Mouse (Mus musculus): Measurements from ENCODE around the gene Hist1h4f. TPM values are rescaled to one million over a fixed set of nuclear protein-coding genes. Genes with fewer than 3 reads are reported as not detected.
A peak's percentile ranks its signal among the peaks of the same experiment; 100 is the strongest.

Gene Hist1h4f
- polyA plus RNA-seq, 1 experiment from 2014 or later = 0.88 TPM

DNA sequence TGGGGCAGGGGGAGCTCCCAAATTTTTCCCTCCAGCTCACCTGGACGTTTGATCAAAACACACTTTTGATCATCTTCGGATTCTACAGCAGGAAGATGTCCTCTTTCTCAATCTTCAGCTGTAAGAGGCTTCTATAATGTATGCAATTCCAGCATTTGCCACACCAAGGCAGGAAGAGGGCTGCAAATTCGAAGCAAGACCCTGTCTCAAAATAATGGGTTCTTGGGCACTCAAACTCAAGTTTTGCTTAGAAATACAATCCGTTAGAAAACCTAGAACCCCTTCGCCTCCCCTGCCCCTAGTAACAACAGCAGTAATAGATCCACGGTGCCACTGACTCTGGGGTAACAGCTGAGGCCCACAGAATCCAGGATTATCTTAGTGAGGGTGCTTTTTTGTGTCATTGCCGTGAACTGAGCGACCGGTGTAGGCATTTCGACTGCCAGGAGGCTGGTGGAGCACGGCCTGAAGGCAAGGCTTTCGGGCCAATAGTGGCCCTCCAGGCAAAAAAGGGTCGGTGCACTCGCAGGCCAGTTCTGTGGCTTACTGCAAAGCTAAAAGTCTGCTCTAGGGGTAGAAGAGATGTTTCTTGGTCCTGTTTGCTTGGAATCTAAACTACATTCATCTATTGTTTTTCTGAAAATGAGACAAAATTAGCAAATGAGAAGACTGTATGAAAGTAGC, 45.6 kb downstream of the Hist1h4f start:
- ATAC-seq (ENCODE audit: low read depth) = 0 out of 2 replicates have a peak, but pooled peaks have one; percentile 26
- no peaks in the 10 kb centered on the region for H3K27me3 ChIP-seq (replicated peaks; ENCODE audit: control insufficient read depth, insufficient read depth, low read length)
- DNase-seq (ENCODE audit: low spot score) = no peak

DNA sequence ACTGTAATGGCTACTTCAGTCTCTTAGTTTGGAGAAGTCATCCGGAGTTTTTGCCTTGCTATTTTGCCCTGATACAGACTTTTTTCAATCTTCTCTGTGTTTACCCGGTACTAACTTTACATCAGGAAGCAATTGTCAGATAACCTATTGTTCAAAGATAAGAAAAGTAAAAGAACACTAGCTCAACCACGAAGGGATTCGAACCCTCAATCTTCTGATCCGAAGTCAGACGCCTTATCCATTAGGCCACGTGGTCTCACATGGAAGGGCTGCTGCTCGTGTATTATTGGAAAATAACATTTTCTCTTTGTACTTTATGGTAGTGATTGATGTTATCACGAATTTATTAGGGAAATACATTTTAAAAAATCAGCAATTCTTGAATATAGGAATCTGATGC, 47.7 kb downstream of the Hist1h4f start:
- peak; percentile 68 for DNase-seq (ENCODE audit: low spot score)
- Histone ChIP-seq H3K9me3 (ENCODE audit: control insufficient read depth, low read length) (no peaks in the 10 kb centered on the region), H3K4me2 (ENCODE audit: low read depth, low read length) (peak overlapping the region; percentile 23), H3K27me3 (replicated peaks; ENCODE audit: control insufficient read depth, insufficient read depth, low read length) (no peaks in the 10 kb centered on the region), H3K9ac (ENCODE audit: low read depth, low read length) (no peak overlapping the region), H3K27ac (replicated peaks; ENCODE audit: low read depth, low read length) (no peak overlapping the region), H3K4me3 (ENCODE audit: low read depth, low read length) (no peak overlapping the region), H3K36me3 (ENCODE audit: control insufficient read depth, insufficient read depth, low read length) (no peaks in the 10 kb centered on the region), H3K4me1 (ENCODE audit: control insufficient read depth, insufficient read depth, low read length) (peaks cover 15% of the 10 kb centered on the region)
- no peak for ATAC-seq (ENCODE audit: low read depth)
- WGBS = 1% methylated on average over 9 of the region's 9 CpGs

More for the DNA sequence above, 45.6 kb downstream of the Hist1h4f start:
- peak overlapping the region; percentile 72 for H3K27ac ChIP-seq (replicated peaks; ENCODE audit: low read depth, low read length)
- peak overlapping the region; percentile 31; the same call in 1 of the 2 replicates for H3K9ac ChIP-seq (ENCODE audit: low read depth, low read length)
- no peaks in the 10 kb centered on the region for H3K9me3 ChIP-seq (ENCODE audit: control insufficient read depth, low read length)
- 6% methylated on average over 14 of the region's 14 CpGs for WGBS
- peaks cover 15% of the 10 kb centered on the region for H3K4me1 ChIP-seq (ENCODE audit: control insufficient read depth, insufficient read depth, low read length)
- H3K4me3 ChIP-seq (ENCODE audit: low read depth, low read length) = peak overlapping the region; percentile 28
- H3K36me3 ChIP-seq (ENCODE audit: control insufficient read depth, insufficient read depth, low read length) = no peaks in the 10 kb centered on the region
- H3K4me2 ChIP-seq (ENCODE audit: low read depth, low read length) = peak overlapping the region; percentile 53

DNA sequence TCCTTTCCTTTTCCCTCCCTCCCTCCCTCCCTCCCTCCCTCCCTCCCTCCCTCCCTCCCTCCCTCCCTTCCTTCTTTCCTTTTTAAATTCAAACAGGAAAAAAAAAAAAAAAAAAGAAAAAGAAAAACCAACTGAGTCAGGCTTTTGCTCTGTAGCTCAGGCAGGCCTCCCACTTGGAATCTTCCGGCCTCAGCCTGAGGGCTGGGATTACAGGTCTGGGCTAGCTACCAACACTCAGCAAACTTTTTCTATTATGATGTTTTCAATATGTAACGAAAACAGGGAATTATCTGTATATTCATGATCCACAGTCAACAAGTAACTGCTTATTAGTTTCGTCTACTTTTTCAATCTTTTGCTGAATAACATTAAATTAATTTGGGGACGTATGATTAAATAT, 48.5 kb downstream of the Hist1h4f start:
- H3K4me2 ChIP-seq (ENCODE audit: low read depth, low read length) = no peak overlapping the region
- DNase-seq (ENCODE audit: low spot score) = no peak
- no peaks in the 10 kb centered on the region for H3K9me3 ChIP-seq (ENCODE audit: control insufficient read depth, low read length)

DNA sequence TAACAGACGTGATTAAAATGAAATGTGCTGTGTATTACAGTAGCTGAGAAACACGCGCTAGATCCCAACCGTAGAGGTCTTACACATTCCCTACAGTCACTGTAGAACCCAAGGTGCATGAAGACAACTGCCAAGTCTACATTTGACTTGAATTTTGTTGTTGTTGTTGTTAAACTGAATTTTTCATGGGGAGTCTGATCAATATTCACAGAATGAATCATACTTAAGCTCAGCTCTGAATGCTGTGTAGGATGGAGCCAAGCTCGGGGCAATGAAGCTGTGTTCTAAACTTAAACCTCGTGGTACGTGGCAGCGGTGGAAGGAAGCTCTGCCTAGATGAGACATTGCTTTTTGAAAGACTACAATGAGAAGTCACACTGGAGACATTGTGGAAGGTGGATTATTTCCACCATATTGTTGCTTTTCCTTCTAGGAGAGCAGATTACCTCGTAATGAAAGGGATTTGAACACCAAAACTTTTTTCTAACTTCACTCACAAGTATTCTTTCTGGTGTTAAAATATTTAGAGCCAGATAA, 49.3 kb downstream of the Hist1h4f start:
- no peak overlapping the region for H3K9ac ChIP-seq (ENCODE audit: low read depth, low read length)
- 30% methylated on average over 9 of the region's 9 CpGs for WGBS
- H3K27me3 ChIP-seq (replicated peaks; ENCODE audit: control insufficient read depth, insufficient read depth, low read length) = no peaks in the 10 kb centered on the region
- H3K36me3 ChIP-seq (ENCODE audit: control insufficient read depth, insufficient read depth, low read length) = no peaks in the 10 kb centered on the region
- H3K4me2 ChIP-seq (ENCODE audit: low read depth, low read length) = peak overlapping the region; percentile 43
- H3K4me1 ChIP-seq (ENCODE audit: control insufficient read depth, insufficient read depth, low read length) = peaks cover 12% of the 10 kb centered on the region
- DNase-seq (ENCODE audit: low spot score) (no peak), ATAC-seq (ENCODE audit: low read depth) (no peak)
- H3K9me3 ChIP-seq (ENCODE audit: control insufficient read depth, low read length) = no peaks in the 10 kb centered on the region
- H3K4me3 ChIP-seq (ENCODE audit: low read depth, low read length) = 0 out of 2 replicates have a peak overlapping the region, but pooled peaks have one; percentile 15
- no peak overlapping the region for H3K27ac ChIP-seq (replicated peaks; ENCODE audit: low read depth, low read length)

More for the DNA sequence above, 48.5 kb downstream of the Hist1h4f start:
- Histone ChIP-seq H3K9ac (ENCODE audit: low read depth, low read length) (no peak overlapping the region), H3K4me1 (ENCODE audit: control insufficient read depth, insufficient read depth, low read length) (peaks cover 15% of the 10 kb centered on the region), H3K4me3 (ENCODE audit: low read depth, low read length) (no peak overlapping the region), H3K27ac (replicated peaks; ENCODE audit: low read depth, low read length) (no peak overlapping the region), H3K36me3 (ENCODE audit: control insufficient read depth, insufficient read depth, low read length) (no peaks in the 10 kb centered on the region), H3K27me3 (replicated peaks; ENCODE audit: control insufficient read depth, insufficient read depth, low read length) (no peaks in the 10 kb centered on the region)
- ATAC-seq (ENCODE audit: low read depth) = no peak
- 31% methylated on average over 4 of the region's 4 CpGs for WGBS

DNA sequence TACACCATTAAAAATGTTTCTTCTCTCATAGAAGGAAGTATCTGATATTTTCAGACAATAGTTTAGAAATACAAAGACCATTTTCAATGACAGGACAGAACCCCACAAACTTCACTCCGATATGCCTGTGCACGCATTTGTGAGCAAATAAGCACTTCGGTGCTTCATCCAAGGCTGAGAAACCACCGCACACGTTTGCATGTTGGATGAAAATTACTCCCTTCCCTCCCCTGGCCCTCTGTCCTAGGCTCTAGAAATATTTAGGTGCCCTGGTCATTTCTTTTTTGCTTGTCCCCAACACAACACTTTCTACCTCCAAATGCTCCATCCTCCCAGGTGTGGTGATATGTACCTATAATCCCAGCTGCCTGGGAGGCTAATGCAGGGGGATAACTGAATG, 49.9 kb downstream of the Hist1h4f start:
- Histone ChIP-seq H3K4me1 (ENCODE audit: control insufficient read depth, insufficient read depth, low read length) (peaks cover 12% of the 10 kb centered on the region), H3K4me3 (ENCODE audit: low read depth, low read length) (peak overlapping the region; percentile 15; the same call in 1 of the 2 replicates), H3K27me3 (replicated peaks; ENCODE audit: control insufficient read depth, insufficient read depth, low read length) (no peaks in the 10 kb centered on the region), H3K27ac (replicated peaks; ENCODE audit: low read depth, low read length) (no peak overlapping the region), H3K9me3 (ENCODE audit: control insufficient read depth, low read length) (no peaks in the 10 kb centered on the region), H3K9ac (ENCODE audit: low read depth, low read length) (no peak overlapping the region), H3K36me3 (ENCODE audit: control insufficient read depth, insufficient read depth, low read length) (no peaks in the 10 kb centered on the region), H3K4me2 (ENCODE audit: low read depth, low read length) (peak overlapping the region; percentile 43)
- WGBS = 23% methylated on average over 5 of the region's 5 CpGs
- DNase-seq (ENCODE audit: low spot score) (no peak), ATAC-seq (ENCODE audit: low read depth) (no peak)

Small RNA genes lying within 50 kb of the gene (microRNA-seq; reads per million reads assigned to microRNA genes)
- gene Gm44297 (ENCODE audit: borderline number of aligned reads) (not detected), gene Gm44359 (ENCODE audit: borderline number of aligned reads) (not detected), gene Gm44394 (ENCODE audit: borderline number of aligned reads) (not detected), gene n-TStga1 (ENCODE audit: borderline number of aligned reads) (0.83 reads per million)

Other genes starting within 250 kb of the Hist1h4f start
- gene Zfp322a, start 182.4 kb downstream of the Hist1h4f start, polyA plus RNA-seq (2014; fragmentation: Nextera tagmentation; extraction: Ambion mirVana) = 40.2 and 44.9 TPM in 2 replicates
- gene Abt1, start 127.8 kb downstream of the Hist1h4f start, polyA plus RNA-seq (2014; fragmentation: Nextera tagmentation; extraction: Ambion mirVana) = 10.3 and 11.6 TPM in 2 replicates
- gene Btn1a1, start 85.7 kb downstream of the Hist1h4f start, polyA plus RNA-seq (2014; fragmentation: Nextera tagmentation; extraction: Ambion mirVana) = 0.18 TPM in 1 of 2 replicates, not detected in the other
- 0.40 and 0.51 TPM in 2 replicates for gene Btn2a2, start 62.8 kb downstream of the Hist1h4f start, polyA plus RNA-seq (2014; fragmentation: Nextera tagmentation; extraction: Ambion mirVana)
- gene Hist1h4h, start 20.6 kb downstream of the Hist1h4f start, polyA plus RNA-seq (2014; fragmentation: Nextera tagmentation; extraction: Ambion mirVana) = 5.1 and 5.6 TPM in 2 replicates
- gene Hist1h2af, start 17.7 kb downstream of the Hist1h4f start, polyA plus RNA-seq (2014; fragmentation: Nextera tagmentation; extraction: Ambion mirVana) = 5.2 and 7.0 TPM in 2 replicates
- 3.7 and 4.1 TPM in 2 replicates for gene Hist1h3g, start 16.2 kb downstream of the Hist1h4f start, polyA plus RNA-seq (2014; fragmentation: Nextera tagmentation; extraction: Ambion mirVana)
- gene Hist1h2bh, start 8.3 kb downstream of the Hist1h4f start, polyA plus RNA-seq (2014; fragmentation: Nextera tagmentation; extraction: Ambion mirVana) = 0.76 and 0.77 TPM in 2 replicates
- 0.71 and 1.0 TPM in 2 replicates for gene Hist1h3f, start 7.6 kb downstream of the Hist1h4f start, polyA plus RNA-seq (2014; fragmentation: Nextera tagmentation; extraction: Ambion mirVana)
- gene Hist1h1d, start 1.6 kb upstream of the Hist1h4f start, polyA plus RNA-seq (2014; fragmentation: Nextera tagmentation; extraction: Ambion mirVana) = 0.60 TPM in 2 replicates
- 4.4 and 6.1 TPM in 2 replicates for gene Hist1h3e, start 10.7 kb upstream of the Hist1h4f start, polyA plus RNA-seq (2014; fragmentation: Nextera tagmentation; extraction: Ambion mirVana)
- gene Hist1h2ae, start 19.6 kb upstream of the Hist1h4f start, polyA plus RNA-seq (2014; fragmentation: Nextera tagmentation; extraction: Ambion mirVana) = 93.4 and 108 TPM in 2 replicates
- gene Hist1h2bg, start 19.7 kb upstream of the Hist1h4f start, polyA plus RNA-seq (2014; fragmentation: Nextera tagmentation; extraction: Ambion mirVana) = 5.1 and 5.3 TPM in 2 replicates
- 3.6 and 4.1 TPM in 2 replicates for gene Hist1h2bf, start 22.5 kb upstream of the Hist1h4f start, polyA plus RNA-seq (2014; fragmentation: Nextera tagmentation; extraction: Ambion mirVana)
- 1.6 and 2.8 TPM in 2 replicates for gene Hist1h2ad, start 22.7 kb upstream of the Hist1h4f start, polyA plus RNA-seq (2014; fragmentation: Nextera tagmentation; extraction: Ambion mirVana)
- 5.2 and 7.2 TPM in 2 replicates for gene Hist1h3d, start 24.1 kb upstream of the Hist1h4f start, polyA plus RNA-seq (2014; fragmentation: Nextera tagmentation; extraction: Ambion mirVana)
- gene Hist1h4d, start 29.9 kb upstream of the Hist1h4f start, polyA plus RNA-seq (2014; fragmentation: Nextera tagmentation; extraction: Ambion mirVana) = 74.5 and 84.0 TPM in 2 replicates
- 1.5 and 2.2 TPM in 2 replicates for gene Hist1h2be, start 69.5 kb upstream of the Hist1h4f start, polyA plus RNA-seq (2014; fragmentation: Nextera tagmentation; extraction: Ambion mirVana)
- gene Hist1h1e, start 70.9 kb upstream of the Hist1h4f start, polyA plus RNA-seq (2014; fragmentation: Nextera tagmentation; extraction: Ambion mirVana) = 12.8 and 15.7 TPM in 2 replicates
- 1.2 and 1.3 TPM in 2 replicates for gene Hist1h2ac, start 132.3 kb upstream of the Hist1h4f start, polyA plus RNA-seq (2014; fragmentation: Nextera tagmentation; extraction: Ambion mirVana)
- 52.7 and 78.2 TPM in 2 replicates for gene Hist1h2bc, start 132.6 kb upstream of the Hist1h4f start, polyA plus RNA-seq (2014; fragmentation: Nextera tagmentation; extraction: Ambion mirVana)
- gene Hist1h1t, start 144.2 kb upstream of the Hist1h4f start, polyA plus RNA-seq (2014; fragmentation: Nextera tagmentation; extraction: Ambion mirVana) = 0.19 and 0.31 TPM in 2 replicates
- 5.7 and 5.8 TPM in 2 replicates for gene Hist1h4c, start 146.8 kb upstream of the Hist1h4f start, polyA plus RNA-seq (2014; fragmentation: Nextera tagmentation; extraction: Ambion mirVana)
- 9.6 and 10.3 TPM in 2 replicates for gene Hfe, start 159.2 kb upstream of the Hist1h4f start, polyA plus RNA-seq (2014; fragmentation: Nextera tagmentation; extraction: Ambion mirVana)
- gene Hist1h1c, start 187.2 kb upstream of the Hist1h4f start, polyA plus RNA-seq (2014; fragmentation: Nextera tagmentation; extraction: Ambion mirVana) = 36.1 and 37.8 TPM in 2 replicates
- gene Hist1h3c, start 194.0 kb upstream of the Hist1h4f start, polyA plus RNA-seq (2014; fragmentation: Nextera tagmentation; extraction: Ambion mirVana) = 5.1 and 7.5 TPM in 2 replicates
- gene Hist1h2bb, start 195.1 kb upstream of the Hist1h4f start, polyA plus RNA-seq (2014; fragmentation: Nextera tagmentation; extraction: Ambion mirVana) = 1.2 and 2.1 TPM in 2 replicates
- gene Hist1h2ab, start 199.5 kb upstream of the Hist1h4f start, polyA plus RNA-seq (2014; fragmentation: Nextera tagmentation; extraction: Ambion mirVana) = 30.2 and 32.6 TPM in 2 replicates
- gene Hist1h3b, start 200.6 kb upstream of the Hist1h4f start, polyA plus RNA-seq (2014; fragmentation: Nextera tagmentation; extraction: Ambion mirVana) = 6.6 and 11.5 TPM in 2 replicates
- 3.5 and 4.7 TPM in 2 replicates for gene Hist1h4b, start 205.4 kb upstream of the Hist1h4f start, polyA plus RNA-seq (2014; fragmentation: Nextera tagmentation; extraction: Ambion mirVana)
- 0.68 and 0.74 TPM in 2 replicates for gene Hist1h4a, start 209.6 kb upstream of the Hist1h4f start, polyA plus RNA-seq (2014; fragmentation: Nextera tagmentation; extraction: Ambion mirVana)
- gene Hist1h3a, start 210.7 kb upstream of the Hist1h4f start, polyA plus RNA-seq (2014; fragmentation: Nextera tagmentation; extraction: Ambion mirVana) = 3.7 and 4.9 TPM in 2 replicates
- gene Hist1h1a, start 212.0 kb upstream of the Hist1h4f start, polyA plus RNA-seq (2014; fragmentation: Nextera tagmentation; extraction: Ambion mirVana) = 3.2 and 3.5 TPM in 2 replicates
- 0.31 TPM in 1 of 2 replicates, not detected in the other for gene Trim38, start 218.3 kb upstream of the Hist1h4f start, polyA plus RNA-seq (2014; fragmentation: Nextera tagmentation; extraction: Ambion mirVana)